Mouse (Mus musculus) CH12.LX (cell line): Measurements from ENCODE around the gene Rad23b. TPM values are rescaled to one million over a fixed set of nuclear protein-coding genes. Genes with fewer than 3 reads are reported as not detected.
"Not testable (repeated sequence)": the region's sequence is repeated elsewhere in the genome, so short reads cannot be mapped to it uniquely, and the experiment has no call there.

Source experiments
- DNase-seq: peaks from one replicate; pipeline ENCODE4 v3.0.0-alpha.2; 2013; ENCODE audit errors: extremely low read depth
- H3K27ac ChIP-seq: 2 replicates; pipeline ENCODE4 v1.5.1; 2012; ENCODE audit warnings: low read depth, mild to moderate bottlenecking, control low read depth, moderate library complexity; ENCODE audit not compliant: insufficient read depth
- H3K27me3 ChIP-seq: replicated peaks from 2 replicates; pipeline ENCODE3; 2012; ENCODE audit warnings: inconsistent platforms
- H3K36me3 ChIP-seq, 2 experiments: replicated peaks in 1 of 2; 2 replicates each; pipeline versions ENCODE3 to v1.6.1; 2012; ENCODE audit warnings: inconsistent platforms in 1 of 2, low read length in 1 of 2, mild to moderate bottlenecking in 1 of 2, mixed read lengths in 1 of 2, moderate library complexity in 1 of 2; ENCODE audit not compliant: control insufficient read depth in 1 of 2, insufficient read depth in 1 of 2
- H3K4me1 ChIP-seq, 2 experiments: 2 replicates each; pipeline ENCODE4 v1.6.1; 2012; ENCODE audit warnings: inconsistent platforms in 1 of 2, moderate library complexity in 1 of 2; ENCODE audit not compliant: insufficient read depth in 2 of 2, control insufficient read depth in 1 of 2
- H3K4me2 ChIP-seq: 2 replicates; pipeline ENCODE4 v1.6.1; 2012; ENCODE audit warnings: low read depth, mild to moderate bottlenecking, control low read depth; ENCODE audit not compliant: poor library complexity, insufficient read depth, severe bottlenecking
- H3K4me3 ChIP-seq, 3 experiments: fragments of 150-350 bp in 1 of 3; sonication (generic) in 1 of 3; replicated peaks in 1 of 3; 2 replicates each; pipeline versions ENCODE3 to v1.5.1; 2011 to 2012; ENCODE audit warnings: low read depth in 2 of 3, low read length in 2 of 3, mild to moderate bottlenecking in 2 of 3, moderate library complexity in 2 of 3, control low read depth in 1 of 3, improper control_type of control experiment in 1 of 3, inconsistent platforms in 1 of 3, mixed read lengths in 1 of 3; ENCODE audit not compliant: poor library complexity in 1 of 3
- H3K79me2 ChIP-seq: replicated peaks from 2 replicates; pipeline ENCODE4 v1.6.1; 2012; ENCODE audit warnings: mild to moderate bottlenecking, moderate library complexity; ENCODE audit not compliant: control insufficient read depth, poor library complexity, insufficient read depth, severe bottlenecking; ENCODE audit errors: extremely low read depth
- H3K9ac ChIP-seq: 2 replicates; pipeline ENCODE4 v1.6.1; 2012; ENCODE audit warnings: low read depth, mild to moderate bottlenecking, control low read depth, moderate library complexity; ENCODE audit not compliant: insufficient read depth
- H3K9me3 ChIP-seq: replicated peaks from 2 replicates; pipeline ENCODE3; 2012; ENCODE audit warnings: low read length, inconsistent platforms, mixed read lengths
- BHLHE40 ChIP-seq: IDR thresholded peaks from 2 replicates; pipeline ENCODE4 v1.6.1; 2011; ENCODE audit warnings: mild to moderate bottlenecking, low read depth, low read length, improper control_type of control experiment
- ELF1 ChIP-seq: IDR thresholded peaks from 2 replicates; pipeline ENCODE4 v1.6.1; 2014; ENCODE audit warnings: low read depth, mild to moderate bottlenecking, inconsistent platforms, low read length, improper control_type of control experiment
- ETS1 ChIP-seq: conservative IDR thresholded peaks from 2 replicates; pipeline ENCODE4 v1.6.1; 2012; ENCODE audit warnings: low read depth, mild to moderate bottlenecking, inconsistent platforms, low read length, improper control_type of control experiment, moderate library complexity
- IRF4 ChIP-seq: IDR thresholded peaks from 2 replicates; pipeline ENCODE4 v1.6.1; 2014; ENCODE audit warnings: low read depth, mild to moderate bottlenecking, inconsistent platforms, low read length, improper control_type of control experiment
- JUN ChIP-seq: IDR thresholded peaks from 2 replicates; pipeline ENCODE4 v1.6.1; 2011; ENCODE audit warnings: low read depth, mild to moderate bottlenecking, low read length, improper control_type of control experiment, moderate library complexity; ENCODE audit not compliant: insufficient read depth
- JUND ChIP-seq: conservative IDR thresholded peaks from 2 replicates; pipeline ENCODE4 v1.6.1; 2011; ENCODE audit warnings: low read depth, low read length, improper control_type of control experiment
- MAX ChIP-seq: IDR thresholded peaks from 2 replicates; pipeline ENCODE4 v1.6.1; 2011; ENCODE audit warnings: low read length, improper control_type of control experiment
- MAZ ChIP-seq: IDR thresholded peaks from 2 replicates; pipeline ENCODE4 v1.6.1; 2012; ENCODE audit warnings: low read depth, mild to moderate bottlenecking, inconsistent platforms, low read length, improper control_type of control experiment, moderate library complexity
- MEF2A ChIP-seq: IDR thresholded peaks from 2 replicates; pipeline ENCODE4 v1.6.1; 2014; ENCODE audit warnings: low read depth, mild to moderate bottlenecking, inconsistent platforms, low read length, improper control_type of control experiment, borderline replicate concordance
- MYC ChIP-seq: IDR thresholded peaks from 2 replicates; pipeline ENCODE4 v1.6.1; 2011; ENCODE audit warnings: low read depth, mild to moderate bottlenecking, improper control_type of control experiment, low read length
- NELFE ChIP-seq: IDR thresholded peaks from 2 replicates; pipeline ENCODE4 v1.6.1; 2011; ENCODE audit warnings: low read depth, low read length, improper control_type of control experiment
- NRF1 ChIP-seq: IDR thresholded peaks from 2 replicates; pipeline ENCODE4 v1.6.1; 2014; ENCODE audit warnings: low read depth, mild to moderate bottlenecking, inconsistent platforms, low read length, improper control_type of control experiment, moderate library complexity
- POLR2AphosphoS2 ChIP-seq: IDR thresholded peaks from 2 replicates; pipeline ENCODE4 v1.6.1; 2011; ENCODE audit warnings: low read depth, low read length, improper control_type of control experiment
- TBP ChIP-seq: conservative IDR thresholded peaks from 2 replicates; pipeline ENCODE4 v1.6.1; 2011; ENCODE audit warnings: low read depth, low read length, improper control_type of control experiment
- TCF12 ChIP-seq: IDR thresholded peaks from 2 replicates; pipeline ENCODE4 v1.6.1; 2014; ENCODE audit warnings: low read depth, mild to moderate bottlenecking, inconsistent platforms, low read length, improper control_type of control experiment
- ZMIZ1 ChIP-seq: IDR thresholded peaks from 2 replicates; pipeline ENCODE4 v1.6.1; 2012; ENCODE audit warnings: low read depth, mild to moderate bottlenecking, inconsistent platforms, low read length, improper control_type of control experiment
- ZNF384 ChIP-seq: IDR thresholded peaks from 2 replicates; pipeline ENCODE4 v1.6.1; 2012; ENCODE audit warnings: low read depth, low read length, improper control_type of control experiment, inconsistent platforms
- dilution Hi-C: fragments of 300-500 bp; cut with MboI; formaldehyde crosslinking; loops from 2 replicates; pipeline ENCODE4 v1.14.3; 2020; ENCODE audit warnings: low sequenced_read_pairs; ENCODE audit not compliant: extremely low pct_unique_long_range_greater_than_20kb, extremely low pct_ligation_motif_present
- in situ Hi-C: fragments of 300-500 bp; cut with MboI; formaldehyde crosslinking; loops from 3 replicates; pipeline ENCODE4 v1.14.3; 2019; ENCODE audit warnings: low sequenced_read_pairs, low pct_ligation_motif_present, low pct_unique_long_range_greater_than_20kb, mixed read lengths
- polyA plus RNA-seq: library from polyadenylated mRNA; unstranded; fragments of >175 nt; gene quantifications from 2 replicates; pipeline ENCODE4 v1.2.1, GENCODE M21; 2012; ENCODE audit warnings: low read depth; ENCODE audit not compliant: insufficient read length
- total RNA-seq, 2 experiments: library from RNA; depleted of rRNA; stranded (reverse); fragments of 300-350 nt in 1 of 2; fragments of >200 nt in 1 of 2; gene quantifications; 2 replicates each; pipeline ENCODE4 v1.2.3; 2012 to 2014

Rad23b gene
- total and polyA plus RNA-seq, 3 experiments, result 190 to 436 (median 350) TPM

- H3K36me3 ChIP-seq, result no peaks in the 10 kb centered on the region
- no peaks in the 10 kb centered on the region for H3K79me2 ChIP-seq
- dilution Hi-C loops, result no loop called here
- H3K27me3 ChIP-seq, result no peaks in the 10 kb centered on the region
- TF ChIP-seq ELF1 (no peak), MYC (no peak), NELFE (no peak), POLR2AphosphoS2 (no peak), MEF2A (no peak), NRF1 (no peak), ZMIZ1 (no peak), ETS1 (no peak), JUN (no peak), BHLHE40 (no peak), IRF4 (peak; percentile 19; the same call in 1 of the 2 replicates), JUND (no peak), MAX (no peak), MAZ (no peak), TBP (no peak), TCF12 (0 out of 2 replicates have a peak, but pooled peaks have one; percentile 18), ZNF384 (no peak)
- H3K4me1 ChIP-seq, result peaks cover 6 to 42% of the 10 kb centered on the region in 2 experiments
- H3K9me3 ChIP-seq, result no peaks in the 10 kb centered on the region
- H3K27ac ChIP-seq, result peak overlapping the region; percentile 40; the same call in 1 of the 2 replicates
- 0 out of 2 replicates have a peak overlapping the region, but pooled peaks have one; percentile 21 for H3K9ac ChIP-seq
- peak overlapping the region in 2 of 3 experiments; percentile 2 to 33 for H3K4me3 ChIP-seq
- peak; percentile 60 for DNase-seq
- peak overlapping the region; percentile 88 for H3K4me2 ChIP-seq
- in situ Hi-C loops, result no loop called here
Measured at GRCm38 (mm10) chr4:55328471-55328870, 21.4 kb upstream of the Rad23b start.

- in situ Hi-C loops, DNase-seq, dilution Hi-C loops, H3K27me3 ChIP-seq, H3K36me3 ChIP-seq, H3K9me3 ChIP-seq, H3K79me2 ChIP-seq: not testable (repeated sequence)
- Histone ChIP-seq H3K4me2 (peak overlapping the region; percentile 88), H3K27ac (peak overlapping the region; percentile 40; the same call in 1 of the 2 replicates), H3K4me1 (peaks cover 6 to 42% of the 10 kb centered on the region in 2 experiments), H3K9ac (0 out of 2 replicates have a peak overlapping the region, but pooled peaks have one; percentile 21), H3K4me3 (peak overlapping the region in 1 of 3 experiments; percentile 33)
- TF ChIP-seq TBP (peak; percentile 95), ELF1 (0 out of 2 replicates have a peak, but pooled peaks have one; percentile 27)
Measured at GRCm38 (mm10) chr4:55328928-55329327, 20.9 kb upstream of the Rad23b start.
